Mouse (Mus musculus) intestine, embryonic 15.5 days (tissue): ENCODE measurements around the gene Appbp2. TPM values are rescaled to one million over a fixed set of nuclear protein-coding genes. Genes with fewer than 3 reads are reported as not detected.
A peak's percentile ranks its signal among the peaks of the same experiment; 100 is the strongest.

Source experiments
- ATAC-seq: fragments of 200-750 bp; cut with Nextera tagmentation; 2 replicates; pipeline ENCODE4 v1.8.0; 2017; ENCODE audit warnings: moderate TSS enrichment, moderate library complexity
- H3K27ac ChIP-seq: fragments of 300-500 bp; sonication (generic); 2 replicates; pipeline ENCODE4 v1.5.1; 2015; ENCODE audit warnings: mild to moderate bottlenecking, inconsistent platforms
- H3K27me3 ChIP-seq: fragments of 300-500 bp; sonication (generic); replicated peaks from 2 replicates; pipeline ENCODE4 v1.6.1; 2015; ENCODE audit warnings: inconsistent platforms
- H3K36me3 ChIP-seq: fragments of 300-500 bp; sonication (generic); 2 replicates; pipeline ENCODE4 v1.6.1; 2015; ENCODE audit warnings: inconsistent platforms
- H3K4me1 ChIP-seq: fragments of 300-500 bp; sonication (generic); replicated peaks from 2 replicates; pipeline ENCODE4 v1.6.1; 2015; ENCODE audit warnings: inconsistent platforms
- H3K4me2 ChIP-seq: fragments of 300-500 bp; sonication (generic); replicated peaks from 2 replicates; pipeline ENCODE4 v1.6.1; 2015; ENCODE audit warnings: mild to moderate bottlenecking, inconsistent platforms
- H3K4me3 ChIP-seq: fragments of 300-500 bp; sonication (generic); replicated peaks from 2 replicates; pipeline ENCODE4 v1.5.1; 2015; ENCODE audit warnings: inconsistent platforms
- H3K9ac ChIP-seq: fragments of 300-500 bp; sonication (generic); 2 replicates; pipeline ENCODE4 v1.6.1; 2015; ENCODE audit warnings: inconsistent platforms
- H3K9me3 ChIP-seq: fragments of 300-500 bp; sonication (generic); 2 replicates; pipeline ENCODE4 v1.6.1; 2016; ENCODE audit warnings: inconsistent platforms
- WGBS: fragments of 180-500 bp; shearing (Covaris S2); methylation state at CpG from one replicate; pipeline ENCODE4 v1.1.7; 2015; 5-methylcytosine and 5-hydroxymethylcytosine counted together
- polyA plus RNA-seq: library from polyadenylated mRNA; unstranded; fragments of >200 nt; fragmentation: Nextera tagmentation; extraction: Ambion mirVana; gene quantifications from 2 replicates; pipeline ENCODE4 v1.2.1, GENCODE M21; 2015

Appbp2 gene
- polyA plus RNA-seq, result 36.8 and 40.6 TPM in 2 replicates

DNA sequence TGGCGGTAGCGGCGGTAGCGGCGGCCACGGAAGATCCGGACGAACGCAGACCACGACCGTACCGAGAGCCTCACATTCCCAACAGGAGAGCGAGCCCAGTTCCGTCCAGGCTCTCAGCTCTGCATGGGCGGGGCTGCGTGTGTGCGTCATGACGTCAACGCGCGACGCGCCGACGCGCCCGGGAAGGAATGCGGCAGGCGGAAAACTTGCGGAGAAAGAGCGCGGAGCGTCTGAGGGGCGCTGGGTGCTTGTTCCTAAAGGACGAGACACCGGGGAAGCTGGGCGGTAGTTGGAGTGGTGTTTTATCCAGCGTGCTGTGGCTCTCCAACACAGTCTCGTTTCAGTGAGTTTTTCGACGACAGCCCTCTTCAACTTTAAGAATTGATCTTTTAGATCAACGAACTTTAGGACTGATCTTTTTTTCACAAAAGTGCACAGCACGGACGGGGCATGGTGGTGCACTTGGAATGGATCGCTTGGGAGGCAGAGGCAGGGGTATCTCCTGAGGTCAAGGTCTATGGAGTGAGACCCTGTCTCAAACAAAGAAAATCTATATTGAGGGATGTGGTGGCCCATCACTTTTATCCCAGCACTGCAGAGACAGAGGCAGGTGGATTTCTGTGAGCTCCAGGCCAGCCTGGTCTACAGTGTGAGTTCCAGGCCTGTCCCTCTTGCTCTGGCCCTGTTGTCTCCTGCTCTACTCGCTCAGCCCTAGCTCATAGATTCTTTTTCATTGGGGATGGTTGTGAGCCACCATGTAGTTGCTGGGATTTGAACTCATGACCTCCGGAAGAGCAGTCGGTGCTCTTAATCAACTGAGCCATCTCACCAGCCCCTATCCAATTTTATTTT lies at the start of gene Appbp2:
Appbp2 (minus strand) TSS at position 141 of the 852 bp plus-strand sequence.
- Histone ChIP-seq H3K4me3 (peak within 1 kb of the TSS; percentile 82), H3K27me3 (no peaks in the 10 kb centered on the region), H3K9ac (peak within 1 kb of the TSS; percentile 93), H3K27ac (peak within 1 kb of the TSS; percentile 99), H3K9me3 (no peaks in the 10 kb centered on the region), H3K36me3 (no peaks in the 10 kb centered on the region), H3K4me1 (peaks cover 5% of the 10 kb centered on the region; the same call in 1 of the 2 replicates), H3K4me2 (peak within 1 kb of the TSS; percentile 83)
- peak; percentile 99 for ATAC-seq
- 4% methylated on average over 48 of the region's 48 CpGs for WGBS

DNA sequence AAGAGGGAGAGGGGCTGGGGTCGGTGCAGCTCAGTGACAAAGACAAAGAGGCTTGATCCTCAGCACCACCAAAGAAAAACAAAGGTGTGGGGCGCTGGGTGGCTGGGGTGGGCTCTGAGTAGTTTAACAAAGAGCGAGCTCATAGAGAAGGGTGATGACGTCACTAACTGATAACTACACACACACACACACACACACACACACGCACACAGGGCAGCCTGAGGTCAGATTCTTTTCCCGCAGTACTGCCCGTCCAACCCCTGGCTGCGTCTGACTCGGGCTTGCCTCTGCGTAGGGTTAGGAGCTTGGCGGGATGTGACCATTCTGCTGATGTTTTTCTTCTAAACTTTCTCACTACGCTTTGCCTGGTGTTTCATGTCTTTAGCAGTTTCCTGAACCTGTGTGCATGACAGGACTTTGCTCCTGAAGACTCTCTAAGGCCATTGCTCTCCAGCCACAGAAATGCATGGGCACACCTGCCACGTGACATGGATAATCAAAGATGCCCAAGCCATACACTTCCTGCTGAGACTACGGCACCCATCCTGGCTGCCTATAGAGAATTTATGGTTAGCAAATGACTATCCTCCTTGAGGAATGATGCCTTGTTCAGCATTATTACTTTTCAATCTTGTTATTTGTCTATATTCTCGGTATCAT lies 46.4 kb upstream of the Appbp2 start:
- Histone ChIP-seq H3K9me3 (no peaks in the 10 kb centered on the region), H3K4me1 (no peaks in the 10 kb centered on the region), H3K36me3 (no peaks in the 10 kb centered on the region), H3K4me2 (no peak overlapping the region), H3K4me3 (no peak overlapping the region), H3K27me3 (no peaks in the 10 kb centered on the region), H3K9ac (no peak overlapping the region), H3K27ac (no peak overlapping the region)
- peak; percentile 47; the same call in 1 of the 2 replicates for ATAC-seq
- 61% methylated on average over 15 of the region's 15 CpGs for WGBS

DNA sequence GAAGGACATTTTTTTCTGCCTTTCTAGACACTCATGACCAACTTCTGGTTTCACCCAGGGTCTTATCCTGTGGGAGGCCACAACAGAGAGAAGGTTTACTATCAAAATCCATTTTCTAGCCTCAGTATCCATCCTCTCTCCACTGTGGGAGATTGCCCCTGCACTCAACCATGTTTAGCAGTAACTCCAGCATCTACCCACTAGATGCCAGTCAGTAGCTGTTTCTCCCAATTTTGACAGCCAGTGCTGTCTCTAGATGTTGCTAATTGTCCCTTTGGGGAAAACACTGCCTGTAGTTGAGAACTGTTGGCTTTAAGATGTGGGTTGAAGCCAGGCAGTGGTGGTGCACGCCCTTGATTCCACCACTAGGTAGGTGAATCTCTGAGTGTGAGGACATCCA lies 43.2 kb upstream of the Appbp2 start:
- Histone ChIP-seq H3K9ac (no peak overlapping the region), H3K4me1 (no peaks in the 10 kb centered on the region), H3K4me2 (no peak overlapping the region), H3K36me3 (no peaks in the 10 kb centered on the region), H3K27ac (no peak overlapping the region), H3K4me3 (no peak overlapping the region), H3K9me3 (no peaks in the 10 kb centered on the region), H3K27me3 (no peaks in the 10 kb centered on the region)
- WGBS, result 75% methylated on average over 1 of the region's 1 CpGs
- no peak for ATAC-seq

DNA sequence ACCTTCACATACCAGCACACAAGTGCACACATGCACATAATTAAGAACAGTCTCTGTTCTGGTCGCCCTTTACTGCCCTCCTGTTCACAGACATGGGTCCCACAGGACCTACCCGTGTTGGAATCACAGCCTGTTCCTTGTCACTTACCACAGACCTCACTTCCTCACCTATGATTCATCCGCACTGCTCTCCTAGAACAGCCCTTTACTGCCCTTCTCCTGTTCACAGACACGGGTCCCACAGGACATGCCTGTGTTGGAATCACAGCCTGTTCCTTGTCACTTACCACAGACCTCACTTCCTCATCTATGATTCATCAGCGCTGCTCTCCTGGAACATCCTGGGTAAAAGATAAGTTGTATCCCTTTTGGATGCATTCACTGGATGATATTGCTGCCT lies 42.7 kb upstream of the Appbp2 start:
- Histone ChIP-seq H3K27me3 (no peaks in the 10 kb centered on the region), H3K9ac (no peak overlapping the region), H3K36me3 (no peaks in the 10 kb centered on the region), H3K9me3 (no peaks in the 10 kb centered on the region), H3K4me1 (no peaks in the 10 kb centered on the region), H3K4me3 (no peak overlapping the region), H3K4me2 (no peak overlapping the region), H3K27ac (no peak overlapping the region)
- ATAC-seq, result no peak
- WGBS, result 65% methylated on average over 5 of the region's 5 CpGs

- Histone ChIP-seq H3K4me3 (no peak overlapping the region), H3K36me3 (no peaks in the 10 kb centered on the region), H3K4me1 (no peaks in the 10 kb centered on the region), H3K27me3 (no peaks in the 10 kb centered on the region), H3K27ac (no peak overlapping the region), H3K9me3 (no peaks in the 10 kb centered on the region), H3K9ac (no peak overlapping the region), H3K4me2 (no peak overlapping the region)
- no peak for ATAC-seq
- 74% methylated on average over 5 of the region's 5 CpGs for WGBS
Measured at GRCm38 (mm10) chr11:85275151-85275550, 40.2 kb upstream of the Appbp2 start.

DNA sequence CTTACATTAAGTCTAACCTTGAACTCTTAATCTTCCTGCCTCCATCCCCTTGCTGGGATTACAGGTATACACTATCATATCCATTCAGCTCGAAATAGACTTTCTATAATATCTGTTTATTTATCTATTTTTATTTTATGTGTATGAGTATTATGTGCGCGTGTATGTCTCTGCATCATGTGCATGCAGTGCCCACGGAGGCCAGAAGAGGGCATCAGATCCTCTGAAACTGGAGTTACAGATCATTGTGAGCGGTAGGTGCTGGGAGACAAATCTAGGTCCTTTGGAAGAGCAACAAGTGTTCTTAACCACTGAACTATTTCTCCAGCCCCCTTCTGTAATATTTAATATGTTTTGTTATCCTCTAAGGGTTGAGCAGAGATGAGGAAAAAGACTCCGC lies 38.4 kb upstream of the Appbp2 start:
- H3K4me2 ChIP-seq, result no peak overlapping the region
- no peak overlapping the region for H3K9ac ChIP-seq
- H3K36me3 ChIP-seq, result no peaks in the 10 kb centered on the region
- 71% methylated on average over 6 of the region's 6 CpGs for WGBS
- ATAC-seq, result no peak
- H3K4me1 ChIP-seq, result no peaks in the 10 kb centered on the region
- no peak overlapping the region for H3K27ac ChIP-seq
- H3K4me3 ChIP-seq, result no peak overlapping the region
- H3K27me3 ChIP-seq, result no peaks in the 10 kb centered on the region
- no peaks in the 10 kb centered on the region for H3K9me3 ChIP-seq

DNA sequence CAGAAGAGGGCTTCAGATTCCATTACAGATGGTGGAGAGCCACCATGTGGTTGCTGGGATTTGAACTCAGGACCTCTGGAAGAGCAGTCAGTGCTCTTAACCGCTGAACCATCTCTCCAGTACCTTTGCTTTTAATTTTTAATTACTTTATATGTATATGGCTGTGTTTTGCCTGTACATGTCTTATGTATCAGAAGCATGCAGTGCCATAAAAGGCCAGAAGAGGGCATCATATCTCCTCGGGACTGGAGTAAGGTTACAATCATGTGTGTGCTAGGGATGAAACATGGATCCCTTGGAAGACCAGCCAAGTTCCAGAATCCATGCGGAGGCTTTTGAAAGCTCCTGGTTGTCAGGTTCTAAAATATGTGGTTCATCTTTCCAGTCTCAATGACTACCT lies 35.7 kb upstream of the Appbp2 start:
- Histone ChIP-seq H3K4me3 (no peak overlapping the region), H3K36me3 (no peaks in the 10 kb centered on the region), H3K9me3 (no peaks in the 10 kb centered on the region), H3K4me1 (no peaks in the 10 kb centered on the region), H3K27me3 (no peaks in the 10 kb centered on the region), H3K27ac (no peak overlapping the region), H3K9ac (no peak overlapping the region), H3K4me2 (no peak overlapping the region)
- 67% methylated on average over 3 of the region's 3 CpGs for WGBS
- ATAC-seq, result no peak

GRCm38 (mm10) chr11:85267393-85267792 lies 32.5 kb upstream of the Appbp2 start:
- Histone ChIP-seq H3K36me3 (no peaks in the 10 kb centered on the region), H3K4me1 (no peaks in the 10 kb centered on the region), H3K9ac (no peak overlapping the region), H3K9me3 (no peaks in the 10 kb centered on the region), H3K27me3 (no peaks in the 10 kb centered on the region), H3K4me2 (no peak overlapping the region), H3K4me3 (no peak overlapping the region), H3K27ac (no peak overlapping the region)
- ATAC-seq, result no peak
- 92% methylated on average over 1 of the region's 1 CpGs for WGBS

DNA sequence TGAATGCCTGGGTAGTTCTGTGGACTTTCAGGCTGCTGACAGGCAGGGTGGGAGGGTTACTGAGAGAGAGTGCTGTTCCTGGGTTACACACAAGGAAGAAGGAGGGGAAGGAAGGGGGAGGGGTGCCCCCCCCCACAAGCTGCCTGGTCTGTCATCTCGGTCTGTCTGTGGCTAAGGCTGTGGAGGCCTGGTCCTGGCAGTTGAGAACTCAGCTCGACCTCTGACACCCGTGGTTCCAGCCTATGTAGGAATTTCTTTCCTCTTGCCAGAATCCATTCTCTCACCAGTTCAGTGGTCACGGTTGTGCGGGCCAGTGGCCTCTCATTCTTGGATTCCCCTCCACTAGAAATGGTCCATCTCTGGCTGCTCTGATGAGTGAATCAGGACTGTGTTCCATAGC lies 29.7 kb upstream of the Appbp2 start:
- no peak overlapping the region for H3K9ac ChIP-seq
- 52% methylated on average over 5 of the region's 5 CpGs for WGBS

GRCm38 (mm10) chr11:85261192-85261591 lies 26.3 kb upstream of the Appbp2 start:
- no peaks in the 10 kb centered on the region for H3K9me3 ChIP-seq
- no peak overlapping the region for H3K4me2 ChIP-seq
- H3K9ac ChIP-seq, result no peak overlapping the region
- WGBS, result 37% methylated on average over 7 of the region's 7 CpGs
- no peaks in the 10 kb centered on the region for H3K36me3 ChIP-seq
- no peak overlapping the region for H3K27ac ChIP-seq
- no peaks in the 10 kb centered on the region for H3K27me3 ChIP-seq
- no peaks in the 10 kb centered on the region for H3K4me1 ChIP-seq
- no peak for ATAC-seq
- no peak overlapping the region for H3K4me3 ChIP-seq

More for the DNA sequence above, 29.7 kb upstream of the Appbp2 start:
- H3K4me1 ChIP-seq, result no peaks in the 10 kb centered on the region
- H3K4me2 ChIP-seq, result no peak overlapping the region
- no peaks in the 10 kb centered on the region for H3K9me3 ChIP-seq
- H3K36me3 ChIP-seq, result no peaks in the 10 kb centered on the region
- H3K27ac ChIP-seq, result no peak overlapping the region
- no peak for ATAC-seq
- no peak overlapping the region for H3K4me3 ChIP-seq
- H3K27me3 ChIP-seq, result no peaks in the 10 kb centered on the region

GRCm38 (mm10) chr11:85258966-85259365 lies 24.0 kb upstream of the Appbp2 start:
- no peaks in the 10 kb centered on the region for H3K4me1 ChIP-seq
- ATAC-seq, result no peak
- no peak overlapping the region for H3K4me2 ChIP-seq
- no peak overlapping the region for H3K9ac ChIP-seq
- 80% methylated on average over 11 of the region's 11 CpGs for WGBS
- no peaks in the 10 kb centered on the region for H3K9me3 ChIP-seq
- no peak overlapping the region for H3K4me3 ChIP-seq
- H3K27me3 ChIP-seq, result no peaks in the 10 kb centered on the region
- no peaks in the 10 kb centered on the region for H3K36me3 ChIP-seq
- H3K27ac ChIP-seq, result no peak overlapping the region

DNA sequence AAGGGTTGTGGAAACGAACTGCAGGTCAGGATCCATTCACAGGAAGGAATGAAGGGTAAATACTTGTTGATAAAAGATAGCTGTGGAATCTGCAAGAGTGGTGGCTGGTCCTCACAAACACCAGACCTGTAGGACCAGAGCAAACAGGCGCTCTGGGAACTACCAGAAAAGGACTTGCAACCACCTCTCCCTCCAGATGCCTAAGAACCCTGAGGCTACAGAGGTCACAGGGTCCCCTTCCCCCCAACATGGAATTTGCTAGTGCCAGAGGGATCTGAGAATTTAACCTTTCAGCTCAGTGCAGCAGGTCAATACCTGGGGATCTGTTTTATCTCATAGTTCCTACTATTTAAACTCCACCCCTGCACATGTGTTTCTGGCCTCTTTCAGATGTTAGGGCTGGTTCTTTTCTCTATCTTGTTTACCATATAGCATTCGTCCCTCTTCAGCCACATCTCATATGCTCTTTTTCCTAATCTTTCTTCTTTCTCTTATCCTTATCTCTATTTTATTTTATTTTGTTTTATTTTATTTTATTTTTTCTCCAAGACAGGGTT lies 20.6 kb upstream of the Appbp2 start:
- no peak for ATAC-seq
- Histone ChIP-seq H3K9me3 (no peaks in the 10 kb centered on the region), H3K36me3 (no peaks in the 10 kb centered on the region), H3K27ac (no peak overlapping the region), H3K4me3 (no peak overlapping the region), H3K4me2 (no peak overlapping the region), H3K27me3 (no peaks in the 10 kb centered on the region), H3K9ac (no peak overlapping the region), H3K4me1 (0 out of 2 replicates have a peak, but pooled peaks cover 4% of the 10 kb centered on the region)
- 20% methylated on average over 3 of the region's 3 CpGs for WGBS
